Mouse (Mus musculus) heart, postnatal 10 days (tissue): ENCODE results near the gene Uggt1. TPM values are rescaled to one million over a fixed set of nuclear protein-coding genes. Genes with fewer than 3 reads are reported as not detected.

Experiments
- DNase-seq, 2 experiments: peaks; one replicate each; pipeline ENCODE4 v3.0.0; 2021
- intact Hi-C: fragments of 180-260 bp; cut with DNase I; formaldehyde crosslinking; loops from one replicate; pipeline ENCODE4 v1.15.1; 2025
- total RNA-seq, 2 experiments: library from RNA; stranded (reverse); gene quantifications; 2 replicates each; pipeline ENCODE4 v1.2.3; 2021

Uggt1 gene
- total RNA-seq, 2 experiments from 2014 or later, result 32.5 to 35.8 TPM

DNA sequence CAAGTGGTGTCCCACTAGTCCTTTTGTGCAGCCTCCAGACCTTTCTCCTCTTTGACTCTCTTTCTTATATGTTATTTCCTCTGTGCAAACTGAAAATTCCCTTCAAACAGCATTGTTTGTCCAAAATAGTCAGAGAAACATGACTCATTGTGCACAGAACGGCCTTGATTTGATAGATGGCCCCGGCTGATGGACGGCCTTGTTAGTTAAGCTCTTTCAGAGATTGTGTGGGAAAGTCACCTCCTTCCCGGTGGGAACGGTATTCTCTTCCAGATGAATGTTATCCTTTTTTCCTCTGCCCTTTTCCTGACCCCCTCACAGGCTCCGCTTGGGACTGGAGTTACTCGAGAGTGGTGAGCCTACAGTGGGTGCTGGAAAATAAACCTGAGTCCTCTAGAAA lies 119.4 kb downstream of the Uggt1 start:
- no peak for DNase-seq
- intact Hi-C loops, result no loop called here

DNA sequence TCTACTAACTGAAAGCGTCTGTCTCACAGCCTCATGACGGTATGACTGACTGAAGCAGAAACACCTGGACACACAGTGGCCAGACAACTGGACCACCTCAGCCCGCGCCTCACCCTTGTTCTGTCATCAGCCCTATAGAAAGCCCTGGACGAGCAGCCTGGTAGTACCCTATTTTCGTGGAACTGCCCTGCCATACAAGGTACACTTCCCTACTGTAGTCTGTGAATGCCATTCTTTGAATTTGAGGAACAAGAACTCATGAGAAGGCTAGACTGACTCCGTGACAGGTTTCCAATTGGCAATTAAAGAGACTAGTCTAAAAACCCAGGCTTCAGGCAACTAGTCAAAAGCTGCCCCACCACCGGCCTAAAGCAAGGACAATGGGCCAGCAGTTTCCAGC lies 123.3 kb downstream of the Uggt1 start:
- intact Hi-C loops, result no loop called here
- DNase-seq, result no peak

DNA sequence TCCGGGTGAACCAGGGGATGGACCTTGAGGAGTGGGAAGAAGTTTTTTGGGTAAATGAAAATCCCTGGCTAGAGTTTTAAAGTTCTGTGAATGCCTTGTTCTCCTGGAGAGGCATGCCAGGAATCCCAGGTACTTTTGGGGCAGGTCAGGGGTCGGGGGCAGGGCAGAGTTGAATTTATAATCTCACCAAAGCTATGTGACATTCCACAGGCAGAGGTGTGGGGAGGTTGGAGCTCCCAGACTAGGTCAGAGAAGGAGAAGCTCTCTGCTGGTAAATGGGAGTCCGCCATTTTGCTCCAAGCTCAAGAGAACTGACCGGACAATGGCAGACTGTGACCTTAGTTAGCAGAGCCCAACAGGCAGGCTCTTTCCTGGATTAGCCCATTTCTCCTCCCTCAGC lies 125.1 kb downstream of the Uggt1 start:
- intact Hi-C loops, result no loop called here
- no peak for DNase-seq

GRCm38 (mm10) chr1:36118958-36119357 lies 125.6 kb downstream of the Uggt1 start:
- DNase-seq, result no peak
- intact Hi-C loops, result no loop called here

- DNase-seq, result no peak
- intact Hi-C loops, result no loop called here
Measured at GRCm38 (mm10) chr1:36118061-36118685, 126.3 kb downstream of the Uggt1 start.

DNA sequence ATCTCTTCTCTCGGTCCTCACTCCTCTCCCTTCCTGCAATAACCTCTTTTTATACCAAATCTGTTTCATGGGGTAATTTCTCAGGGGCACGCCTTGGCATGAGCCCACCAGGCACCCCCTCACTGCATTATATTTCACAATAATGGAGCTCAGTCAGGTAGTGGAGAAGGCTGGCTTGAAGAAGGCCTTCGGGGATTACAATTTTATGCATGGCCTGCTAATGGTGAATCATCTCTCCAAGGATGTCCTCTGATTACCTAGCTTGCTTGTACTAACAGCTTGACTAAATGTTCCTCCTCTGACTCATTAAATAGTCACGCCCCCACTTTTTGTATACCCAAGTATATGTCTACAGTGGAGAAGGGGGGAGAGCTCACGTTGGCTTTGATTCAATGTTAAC lies 128.0 kb downstream of the Uggt1 start:
- intact Hi-C loops, result no loop called here
- DNase-seq, result no peak

DNA sequence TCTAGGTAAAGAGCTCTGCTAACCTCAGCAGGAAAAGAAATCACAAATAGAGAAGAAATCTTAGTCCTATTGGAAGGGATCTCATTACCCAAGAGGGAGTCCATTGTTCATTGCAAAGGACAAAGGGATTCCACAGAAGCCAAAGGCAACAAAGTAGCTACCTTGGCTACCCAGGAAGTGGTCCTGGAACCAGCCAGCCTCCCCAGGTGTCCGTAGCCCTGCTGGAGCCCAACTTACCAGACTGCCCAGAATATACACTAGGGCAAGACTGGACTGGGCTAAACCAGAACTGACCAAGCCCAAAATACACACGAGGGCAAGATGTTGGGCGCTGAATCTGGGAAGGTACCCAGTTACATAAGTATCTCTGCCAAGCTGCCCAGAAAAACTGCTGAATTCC lies 129.7 kb downstream of the Uggt1 start:
- DNase-seq, result no peak
- intact Hi-C loops, result no loop called here

DNA sequence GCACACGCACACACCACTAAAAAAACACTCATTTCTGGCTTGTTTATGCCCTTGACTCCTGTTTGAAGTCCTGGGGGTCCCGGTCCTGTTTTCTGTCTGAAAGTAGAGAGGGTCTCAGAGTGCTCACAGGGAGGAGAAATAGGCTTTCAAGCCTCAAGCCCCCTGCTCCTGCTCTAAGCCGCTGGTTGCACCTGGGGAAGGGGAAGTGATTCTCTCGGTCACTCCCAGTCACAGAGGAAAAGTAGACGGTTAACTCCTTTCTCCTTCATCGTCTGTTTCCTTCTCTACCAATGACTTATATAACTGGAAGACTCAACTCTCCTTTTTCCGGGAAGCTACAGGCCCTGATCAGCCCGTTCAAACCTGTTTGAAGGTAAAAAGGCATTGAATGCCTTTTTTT lies 130.8 kb downstream of the Uggt1 start:
- intact Hi-C loops, result no loop called here

GRCm38 (mm10) chr1:36112665-36113064 lies 131.9 kb downstream of the Uggt1 start:
- intact Hi-C loops, result no loop called here
- DNase-seq, result no peak

More for the DNA sequence above, 130.8 kb downstream of the Uggt1 start:
- DNase-seq, result no peak

- intact Hi-C loops, result no loop called here
- no peak for DNase-seq
Measured at GRCm38 (mm10) chr1:36109987-36110386, 134.5 kb downstream of the Uggt1 start.

GRCm38 (mm10) chr1:36105917-36106706 lies 138.4 kb downstream of the Uggt1 start:
- intact Hi-C loops, result no loop called here
- no peak for DNase-seq

GRCm38 (mm10) chr1:36100371-36100770 lies 144.1 kb downstream of the Uggt1 start:
- intact Hi-C loops, result no loop called here
- DNase-seq, result no peak

- DNase-seq, result peak in 1 of 2 experiments; percentile 39
- intact Hi-C loops, result no loop called here
Measured at GRCm38 (mm10) chr1:36098432-36098831, 146.1 kb downstream of the Uggt1 start.

DNA sequence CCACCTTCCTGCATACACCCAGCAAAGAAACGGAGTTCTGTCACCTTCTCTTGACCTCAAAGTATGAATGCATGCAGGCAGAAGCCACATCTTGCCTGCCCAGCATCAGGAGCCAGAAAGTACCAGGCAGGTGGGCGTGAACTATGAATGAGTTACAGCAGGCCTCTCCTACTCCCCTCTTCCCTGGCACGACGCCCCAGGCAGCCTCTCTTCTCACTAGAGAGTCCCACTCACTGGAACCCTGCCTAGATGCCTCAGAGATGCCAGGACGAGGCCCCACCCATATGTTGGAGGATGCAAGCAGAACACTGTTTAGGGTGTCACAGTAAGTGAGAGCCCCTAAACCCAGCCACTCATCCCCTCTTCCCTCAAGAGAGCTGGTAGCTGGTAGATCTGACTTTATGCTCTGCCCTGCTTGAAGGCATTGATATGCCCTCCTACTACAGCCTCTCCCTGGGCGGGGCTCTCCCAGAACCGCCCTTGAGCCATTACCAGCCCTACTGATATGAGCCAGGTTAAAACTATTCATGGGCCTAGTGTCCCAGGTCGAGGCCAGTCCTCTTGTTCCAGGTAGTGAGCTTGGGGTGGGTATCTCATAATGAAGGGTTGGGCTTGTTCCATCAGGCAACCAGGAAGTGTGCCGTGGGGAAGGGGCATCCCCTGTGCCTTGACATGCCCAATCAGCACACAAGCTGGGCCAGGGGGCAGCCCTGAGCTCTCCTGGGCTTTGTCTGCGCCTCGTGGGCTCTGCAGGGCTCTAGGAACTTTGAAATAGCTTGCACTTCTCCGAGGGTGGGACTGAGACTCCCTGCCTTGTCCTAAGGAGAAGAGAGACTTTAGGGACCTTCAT lies 148.9 kb downstream of the Uggt1 start:
- peak; percentile 54 to 66 for DNase-seq
- intact Hi-C loops, result no loop called here

- intact Hi-C loops, result no loop called here
- DNase-seq, result no peak
Measured at GRCm38 (mm10) chr1:36093741-36094140, 150.8 kb downstream of the Uggt1 start.

GRCm38 (mm10) chr1:36091246-36091645 lies 153.3 kb downstream of the Uggt1 start:
- DNase-seq, result no peak
- intact Hi-C loops, result no loop called here

DNA sequence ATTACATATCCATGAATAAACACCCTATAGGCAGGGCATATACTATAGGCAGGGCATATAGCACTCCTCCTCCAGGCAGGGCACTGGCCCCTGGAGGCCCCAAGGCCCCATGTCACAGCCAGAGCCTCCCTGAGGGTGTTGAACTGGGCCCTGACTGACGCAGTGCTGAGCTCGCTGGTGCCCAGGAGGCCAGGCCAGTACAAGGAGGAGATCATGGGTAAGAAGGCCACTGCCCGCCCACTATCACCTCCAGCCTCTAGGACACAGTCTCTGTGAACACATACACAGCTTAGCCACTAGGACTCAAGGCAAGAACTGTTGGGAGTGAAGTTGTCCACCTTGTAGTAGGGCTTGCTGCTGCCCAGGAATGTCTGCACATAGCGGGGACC lies 153.8 kb downstream of the Uggt1 start:
- no peak for DNase-seq
- intact Hi-C loops, result no loop called here
